18 mouse cellular contexts compared by ENCODE assay signal in genomic region chr2:145479676-145480075, GRCm38 (mm10).
"Had no signal": no experiment of that assay in that cellular context is flagged by ENCODE, and none has a peak within 500 bp of the region (broad histone marks: within the 10 kb centered on the region; RNA-seq: fewer than 3 reads in every experiment).

No protein-coding gene starts in this region.

- H3K36me3 ChIP-seq: intestine, embryonic 15.5 days; kidney, embryonic 15.5 days; liver, embryonic 15.5 days; midbrain, embryonic 10.5 days; midbrain, embryonic 15.5 days had no signal

- H3K9ac ChIP-seq: intestine, embryonic 15.5 days; kidney, embryonic 15.5 days; liver, embryonic 15.5 days; midbrain, embryonic 15.5 days had no signal

- H3K4me2 ChIP-seq: intestine, embryonic 15.5 days; kidney, embryonic 15.5 days; liver, embryonic 11.5 days; liver, embryonic 15.5 days; midbrain, embryonic 15.5 days had no signal

- H3K27me3 ChIP-seq: intestine, embryonic 15.5 days; kidney, embryonic 15.5 days; liver, embryonic 15.5 days; midbrain, embryonic 15.5 days had no signal

- ATAC-seq: intestine, embryonic 15.5 days; lung, postnatal 0 days; midbrain, embryonic 15.5 days had no signal

- H3K9me3 ChIP-seq: intestine, embryonic 15.5 days; kidney, embryonic 15.5 days; liver, embryonic 15.5 days; midbrain, embryonic 10.5 days; midbrain, embryonic 15.5 days had no signal

- DNase-seq: kidney, adult 18-20 months; kidney, postnatal 25 days; layer of hippocampus, adult 9-11 months; layer of hippocampus, postnatal 36 days; lung, adult 2 months; lung, postnatal 36 days; retina, postnatal 1 day; right cerebral cortex, postnatal 4 days; spleen, adult 18-20 months; thymus, adult 18-20 months; thymus, postnatal 14 days had no signal

- H3K4me3 ChIP-seq: intestine, embryonic 15.5 days; kidney, embryonic 15.5 days; liver, embryonic 15.5 days; midbrain, embryonic 10.5 days; midbrain, embryonic 15.5 days had no signal

- H3K4me1 ChIP-seq: intestine, embryonic 15.5 days; kidney, embryonic 15.5 days; liver, embryonic 15.5 days; midbrain, embryonic 10.5 days; midbrain, embryonic 15.5 days had no signal

- H3K27ac ChIP-seq: intestine, embryonic 15.5 days; kidney, embryonic 15.5 days; liver, embryonic 15.5 days; midbrain, embryonic 10.5 days; midbrain, embryonic 15.5 days had no signal
